Mouse (Mus musculus): Measurements from ENCODE around the gene Ces3b. TPM values are rescaled to one million over a fixed set of nuclear protein-coding genes. Genes with fewer than 3 reads are reported as not detected.

The Ces3b gene
- polyA plus RNA-seq (2015; fragmentation: Nextera tagmentation; extraction: Ambion mirVana) = not detected in 2 replicates

- H3K4me3 ChIP-seq (replicated peaks; ENCODE audit: low read depth, low read length) = no peak within 1 kb of the TSS
- H3K4me1 ChIP-seq (replicated peaks; ENCODE audit: insufficient read depth, low read length) = no peaks in the 10 kb centered on the region
- no peaks in the 10 kb centered on the region for H3K36me3 ChIP-seq (ENCODE audit: insufficient read depth, low read length)
- TF ChIP-seq CTCF (IDR thresholded peaks at IDR 0.05; ENCODE audit: low read depth) = no peak
- no peaks in the 10 kb centered on the region for H3K27me3 ChIP-seq (ENCODE audit: insufficient read depth, low read length)
- DNase-seq (ENCODE audit: low spot score) (no peak), ATAC-seq (replicated peaks; ENCODE audit: low FRiP score, low read depth) (no peak)
- WGBS = 75% methylated on average over 7 of the region's 7 CpGs
- H3K27ac ChIP-seq = no peak within 1 kb of the TSS
- H3K9ac ChIP-seq (ENCODE audit: low read depth, low read length) = no peak within 1 kb of the TSS
- no peak within 1 kb of the TSS for H3K4me2 ChIP-seq (ENCODE audit: low read length)
- H3K9me3 ChIP-seq (replicated peaks; ENCODE audit: low read length) = no peaks in the 10 kb centered on the region
Measured at GRCm38 (mm10) chr8:105083449-105084050, at the start of gene Ces3b. Ces3b (plus strand) TSS chr8:105083753.

GRCm38 (mm10) chr8:105043510-105043909 lies 40.0 kb upstream of the Ces3b start:
- H3K27me3 ChIP-seq (ENCODE audit: insufficient read depth, low read length) = no peaks in the 10 kb centered on the region
- no peak for TF ChIP-seq CTCF (IDR thresholded peaks at IDR 0.05; ENCODE audit: low read depth)
- 47% methylated on average over 1 of the region's 1 CpGs for WGBS
- no peak for ATAC-seq (replicated peaks; ENCODE audit: low FRiP score, low read depth)
- H3K4me3 ChIP-seq (replicated peaks; ENCODE audit: low read depth, low read length) = no peak overlapping the region
- H3K4me1 ChIP-seq (replicated peaks; ENCODE audit: insufficient read depth, low read length) = no peaks in the 10 kb centered on the region
- H3K4me2 ChIP-seq (ENCODE audit: low read length) = no peak overlapping the region
- no peak overlapping the region for H3K27ac ChIP-seq
- H3K9ac ChIP-seq (ENCODE audit: low read depth, low read length) = no peak overlapping the region
- H3K36me3 ChIP-seq (ENCODE audit: insufficient read depth, low read length) = no peaks in the 10 kb centered on the region
- no peaks in the 10 kb centered on the region for H3K9me3 ChIP-seq (replicated peaks; ENCODE audit: low read length)
- no peak for DNase-seq (ENCODE audit: low spot score)

GRCm38 (mm10) chr8:105045824-105046401 lies 37.6 kb upstream of the Ces3b start:
- H3K36me3 ChIP-seq (ENCODE audit: insufficient read depth, low read length) = no peaks in the 10 kb centered on the region
- H3K4me1 ChIP-seq (replicated peaks; ENCODE audit: insufficient read depth, low read length) = no peaks in the 10 kb centered on the region
- no peak overlapping the region for H3K27ac ChIP-seq
- ATAC-seq (replicated peaks; ENCODE audit: low FRiP score, low read depth) = no peak
- no peak for TF ChIP-seq CTCF (IDR thresholded peaks at IDR 0.05; ENCODE audit: low read depth)
- H3K4me3 ChIP-seq (replicated peaks; ENCODE audit: low read depth, low read length) = no peak overlapping the region
- peak; percentile 2 for DNase-seq (ENCODE audit: low spot score)
- no peak overlapping the region for H3K4me2 ChIP-seq (ENCODE audit: low read length)
- H3K9ac ChIP-seq (ENCODE audit: low read depth, low read length) = no peak overlapping the region
- H3K9me3 ChIP-seq (replicated peaks; ENCODE audit: low read length) = no peaks in the 10 kb centered on the region
- 66% methylated on average over 3 of the region's 3 CpGs for WGBS
- no peaks in the 10 kb centered on the region for H3K27me3 ChIP-seq (ENCODE audit: insufficient read depth, low read length)

GRCm38 (mm10) chr8:105048371-105048854 lies 35.1 kb upstream of the Ces3b start, which contains the start of gene Ces3a:
Ces3a (plus strand) TSS chr8:105048601.
- 79% methylated on average over 3 of the region's 3 CpGs for WGBS
- ATAC-seq (replicated peaks; ENCODE audit: low FRiP score, low read depth) = no peak

GRCm38 (mm10) chr8:105056211-105056610 lies 27.3 kb upstream of the Ces3b start:
- no peak overlapping the region for H3K4me2 ChIP-seq (ENCODE audit: low read length)
- no peaks in the 10 kb centered on the region for H3K36me3 ChIP-seq (ENCODE audit: insufficient read depth, low read length)
- H3K9me3 ChIP-seq (replicated peaks; ENCODE audit: low read length) = no peaks in the 10 kb centered on the region
- ATAC-seq (replicated peaks; ENCODE audit: low FRiP score, low read depth) (no peak), DNase-seq (ENCODE audit: low spot score) (no peak)
- no peak overlapping the region for H3K27ac ChIP-seq
- H3K27me3 ChIP-seq (ENCODE audit: insufficient read depth, low read length) = no peaks in the 10 kb centered on the region
- no peaks in the 10 kb centered on the region for H3K4me1 ChIP-seq (replicated peaks; ENCODE audit: insufficient read depth, low read length)
- TF ChIP-seq CTCF (IDR thresholded peaks at IDR 0.05; ENCODE audit: low read depth) = no peak
- H3K4me3 ChIP-seq (replicated peaks; ENCODE audit: low read depth, low read length) = no peak overlapping the region
- H3K9ac ChIP-seq (ENCODE audit: low read depth, low read length) = no peak overlapping the region
- WGBS = 89% methylated on average over 4 of the region's 4 CpGs

More at GRCm38 (mm10) chr8:105048371-105048854, 35.1 kb upstream of the Ces3b start, which contains the start of gene Ces3a:
- no peak for TF ChIP-seq CTCF (IDR thresholded peaks at IDR 0.05; ENCODE audit: low read depth)
- Histone ChIP-seq H3K4me2 (ENCODE audit: low read length) (no peak within 1 kb of the TSS), H3K27me3 (ENCODE audit: insufficient read depth, low read length) (no peaks in the 10 kb centered on the region), H3K9ac (ENCODE audit: low read depth, low read length) (no peak within 1 kb of the TSS), H3K4me3 (replicated peaks; ENCODE audit: low read depth, low read length) (no peak within 1 kb of the TSS), H3K27ac (no peak within 1 kb of the TSS), H3K4me1 (replicated peaks; ENCODE audit: insufficient read depth, low read length) (no peaks in the 10 kb centered on the region), H3K9me3 (replicated peaks; ENCODE audit: low read length) (no peaks in the 10 kb centered on the region), H3K36me3 (ENCODE audit: insufficient read depth, low read length) (no peaks in the 10 kb centered on the region)
- no peak for DNase-seq (ENCODE audit: low spot score)

- Histone ChIP-seq H3K9me3 (replicated peaks; ENCODE audit: low read length) (no peaks in the 10 kb centered on the region), H3K36me3 (ENCODE audit: insufficient read depth, low read length) (no peaks in the 10 kb centered on the region), H3K4me2 (ENCODE audit: low read length) (no peak overlapping the region), H3K27ac (no peak overlapping the region), H3K9ac (ENCODE audit: low read depth, low read length) (no peak overlapping the region), H3K4me1 (replicated peaks; ENCODE audit: insufficient read depth, low read length) (no peaks in the 10 kb centered on the region), H3K4me3 (replicated peaks; ENCODE audit: low read depth, low read length) (no peak overlapping the region), H3K27me3 (ENCODE audit: insufficient read depth, low read length) (no peaks in the 10 kb centered on the region)
- ATAC-seq (replicated peaks; ENCODE audit: low FRiP score, low read depth) (no peak), DNase-seq (ENCODE audit: low spot score) (no peak)
- no peak for TF ChIP-seq CTCF (IDR thresholded peaks at IDR 0.05; ENCODE audit: low read depth)
Measured at GRCm38 (mm10) chr8:105060056-105060455, 23.5 kb upstream of the Ces3b start.

Measured in kidney, postnatal 0 days (tissue).